Mouse (Mus musculus) 416B (cell line): ENCODE measurements around the gene Mon1a.

Experiments used
- DNase-seq: peaks from one replicate; pipeline ENCODE4 v3.0.0; 2011; ENCODE audit warnings: low read depth

The Mon1a gene

GRCm38 (mm10) chr9:107887804-107888266, at the start of gene Mon1a:
Gene Mon1a, plus strand, starts transcription at chr9:107888151.
- DNase-seq: peak; percentile 94

- no peak for DNase-seq
These were observed 49.1 kb upstream of the Mon1a start for GRCm38 (mm10) chr9:107838869-107839268.

GRCm38 (mm10) chr9:107842709-107843108, 45.2 kb upstream of the Mon1a start:
- DNase-seq: no peak

GRCm38 (mm10) chr9:107848922-107849321, 39.0 kb upstream of the Mon1a start:
- no peak for DNase-seq

- no peak for DNase-seq
These were observed 29.6 kb upstream of the Mon1a start for GRCm38 (mm10) chr9:107858343-107858742.

- DNase-seq: peak; percentile 65
These were observed 23.5 kb upstream of the Mon1a start for GRCm38 (mm10) chr9:107864493-107864892.

GRCm38 (mm10) chr9:107866081-107866480, 21.9 kb upstream of the Mon1a start:
- DNase-seq: no peak

- DNase-seq: peak; percentile 94
These were observed 15.4 kb upstream of the Mon1a start for GRCm38 (mm10) chr9:107872350-107873098.

GRCm38 (mm10) chr9:107873137-107873536, 14.8 kb upstream of the Mon1a start, which contains the start of gene Rbm6:
Gene Rbm6, minus strand, starts transcription at chr9:107873237.
- DNase-seq: no peak

GRCm38 (mm10) chr9:107880411-107880810, 7.5 kb upstream of the Mon1a start:
- DNase-seq: no peak

GRCm38 (mm10) chr9:107888267-107888850, 408 bp downstream of the Mon1a start:
- DNase-seq: peak; percentile 73

- peak; percentile 54 for DNase-seq
These were observed 2.3 kb downstream of the Mon1a start for GRCm38 (mm10) chr9:107890260-107890659.

- DNase-seq: peak; percentile 48
These were observed 3.1 kb downstream of the Mon1a start for GRCm38 (mm10) chr9:107891023-107891422.

GRCm38 (mm10) chr9:107898563-107898962, 10.6 kb downstream of the Mon1a start:
- DNase-seq: no peak

GRCm38 (mm10) chr9:107899855-107900254, 11.9 kb downstream of the Mon1a start:
- DNase-seq: no peak

- no peak for DNase-seq
These were observed 13.1 kb downstream of the Mon1a start for GRCm38 (mm10) chr9:107900840-107901626.

- DNase-seq: no peak
These were observed 13.6 kb downstream of the Mon1a start for GRCm38 (mm10) chr9:107901627-107901914.

- peak; percentile 87 for DNase-seq
These were observed 16.8 kb downstream of the Mon1a start for GRCm38 (mm10) chr9:107904726-107905125.

- DNase-seq: no peak
These were observed 18.5 kb downstream of the Mon1a start, which contains the start of gene Mst1r for GRCm38 (mm10) chr9:107906252-107906966. Gene Mst1r, plus strand, starts transcription at chr9:107906873.

GRCm38 (mm10) chr9:107906967-107907800, 19.2 kb downstream of the Mon1a start:
- no peak for DNase-seq

GRCm38 (mm10) chr9:107907801-107908120, 19.8 kb downstream of the Mon1a start:
- no peak for DNase-seq
